Mouse (Mus musculus) adrenal gland, adult 10 weeks (tissue): ENCODE results near the gene Xrra1. TPM values are rescaled to one million over a fixed set of nuclear protein-coding genes. Genes with fewer than 3 reads are reported as not detected.

ENCODE experiments used
- polyA plus RNA-seq: library from polyadenylated mRNA; stranded (reverse); fragments of 350-450 nt; fragmentation: Illumina TruSeq; extraction: RNeasy Lipid Tissue Mini Kit (QIAGEN cat#74804); gene quantifications from one replicate; pipeline ENCODE4 v1.2.3, GENCODE M21; 2014; ENCODE audit warnings: low read depth, low replicate concordance

Gene Xrra1
- polyA plus RNA-seq: 0.29 TPM

DNA sequence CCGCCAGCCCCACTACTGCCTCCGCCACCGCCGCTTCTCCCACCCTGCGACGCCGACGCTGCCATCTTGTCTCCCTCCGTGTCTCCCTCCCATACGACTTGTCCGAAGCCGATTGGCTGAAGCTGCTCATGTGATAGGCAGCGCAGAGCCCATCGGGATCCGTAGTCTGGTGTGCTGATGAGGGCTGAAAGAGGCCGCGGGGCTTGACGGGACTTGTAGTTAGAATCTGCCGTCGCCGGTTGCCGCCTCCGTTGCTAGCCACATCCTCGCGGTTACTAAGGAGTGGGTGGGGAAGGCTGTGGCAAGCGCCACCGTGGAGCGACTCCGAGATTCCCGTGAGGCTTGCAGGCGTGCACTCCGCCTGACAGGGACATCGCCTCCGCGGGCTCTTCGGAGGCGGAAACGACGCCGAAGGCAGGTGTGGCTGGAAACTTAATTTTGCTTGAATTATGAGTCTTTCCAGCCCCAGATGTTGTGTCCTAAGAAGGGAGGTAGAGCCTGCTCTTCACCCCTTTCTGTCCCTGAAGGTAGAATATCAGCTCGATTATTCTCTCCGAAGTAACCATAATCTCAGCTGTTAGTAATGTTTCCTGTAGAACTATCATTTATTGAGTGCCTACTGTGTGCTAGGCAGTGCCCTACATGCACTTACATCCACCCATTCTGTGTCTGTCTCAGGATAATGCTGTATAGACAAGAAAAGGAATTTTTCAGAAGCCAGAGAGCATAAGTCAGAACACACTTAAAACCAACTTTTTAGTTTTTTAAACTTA is at the start of gene Xrra1:
Gene Xrra1, plus strand, starts transcription at position 304 of the 773 bp plus-strand sequence.

DNA sequence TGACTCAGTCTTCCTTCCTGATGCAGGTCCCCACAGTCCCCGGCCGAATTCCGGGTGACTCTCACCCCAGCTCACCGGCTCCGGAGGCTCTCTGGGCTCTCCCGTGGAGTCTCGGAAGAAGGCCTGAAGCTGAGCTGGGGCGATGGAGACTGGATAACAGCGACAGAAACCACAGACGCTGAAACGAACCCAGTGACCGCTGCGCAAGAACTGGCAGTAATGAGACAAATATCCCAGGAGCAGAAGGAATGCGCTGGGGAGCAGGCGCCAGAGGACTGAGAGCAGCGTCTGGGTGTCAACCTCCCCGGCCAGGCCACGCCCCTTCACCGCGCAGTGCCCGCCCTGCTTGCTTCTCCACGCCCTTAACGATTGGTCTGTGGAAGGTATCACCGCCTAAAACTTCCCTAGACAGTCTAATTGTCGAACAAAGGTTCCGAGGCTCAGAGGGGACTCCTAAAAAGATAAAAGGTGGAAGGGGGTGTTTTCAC is 30.8 kb upstream of the Xrra1 start, which contains the start of gene Neu3:
Gene Neu3, minus strand, starts transcription at position 335 of the 488 bp plus-strand sequence.

DNA sequence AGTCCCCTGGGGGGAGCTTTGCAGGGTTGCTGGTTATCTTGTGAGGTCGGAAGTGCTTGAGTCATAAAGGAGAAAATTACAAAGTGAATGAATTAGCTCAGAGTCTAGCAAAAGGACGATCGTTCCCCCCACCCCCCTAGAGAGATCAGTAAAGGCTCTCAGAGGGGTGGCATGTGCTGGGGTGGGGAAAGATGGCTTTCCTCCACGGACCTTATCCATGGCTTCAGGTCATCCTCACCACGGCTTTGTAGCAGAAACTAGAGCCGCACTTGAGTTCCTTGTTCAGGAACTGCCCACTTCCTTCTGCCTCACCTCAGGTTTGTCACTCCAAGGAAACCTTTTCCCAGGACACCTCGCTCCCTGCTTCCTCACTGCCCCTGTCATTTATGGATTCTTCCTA is 4.4 kb downstream of the Xrra1 start, which contains the start of gene Spcs2:
Gene Spcs2, minus strand, starts transcription at position 101 of the 400 bp plus-strand sequence.

Other genes starting within 250 kb of the Xrra1 start
- 11.3 TPM for gene Tpbgl, start 232.0 kb upstream of the Xrra1 start, polyA plus RNA-seq
- 14.8 TPM for gene Slco2b1, start 147.8 kb upstream of the Xrra1 start, polyA plus RNA-seq
- not detected for gene Olfr520, start 128.8 kb upstream of the Xrra1 start, polyA plus RNA-seq
- gene Olfr521, start 95.6 kb upstream of the Xrra1 start, polyA plus RNA-seq: not detected
- 3.4 TPM for gene Neu3, start 30.7 kb upstream of the Xrra1 start, polyA plus RNA-seq
- gene Spcs2, start 4.3 kb downstream of the Xrra1 start, polyA plus RNA-seq: 329 TPM
- 11.3 TPM for gene Rnf169, start 121.3 kb downstream of the Xrra1 start, polyA plus RNA-seq
- not detected for gene Chrdl2, start 147.1 kb downstream of the Xrra1 start, polyA plus RNA-seq